ENCODE assay signal across 20 mouse cellular contexts in genomic region chr17:56930026-56930425, GRCm38 (mm10). TPM values are rescaled to one million over a fixed set of nuclear protein-coding genes. Genes with fewer than 3 reads are reported as not detected.
DNase-seq lines count a peak whose midpoint lies in the region; ATAC-seq and TF ChIP-seq lines count a peak whose summit lies in the region.
"Had no signal": no experiment of that assay in that cellular context is flagged by ENCODE, and none has a peak within 500 bp of the region (broad histone marks: within the 10 kb centered on the region; RNA-seq: fewer than 3 reads in every experiment).

No protein-coding gene starts in this region.

- peaks cover 24% of the 10 kb centered on the region for H3K4me1 ChIP-seq in liver, embryonic 16.5 days (ENCODE audit: control insufficient read depth, low read depth, low read length)
- peaks cover 19% of the 10 kb centered on the region for H3K4me1 ChIP-seq in midbrain, embryonic 11.5 days (ENCODE audit: control insufficient read depth, insufficient read depth, low read length)

- H3K27me3 ChIP-seq in liver, embryonic 16.5 days (ENCODE audit: control insufficient read depth, insufficient read depth, low read depth, low read length) = no peaks in the 10 kb centered on the region
- no peaks in the 10 kb centered on the region for H3K27me3 ChIP-seq in midbrain, embryonic 11.5 days (ENCODE audit: control insufficient read depth, insufficient read depth, low read length)
- H3K27me3 ChIP-seq: embryonic facial prominence, embryonic 13.5 days; forebrain, embryonic 12.5 days had no signal

- 39% methylated on average over 8 of the region's 8 CpGs for WGBS in liver, embryonic 16.5 days (ENCODE audit: insufficient replicate concordance)
- 93% methylated on average over 8 of the region's 8 CpGs for WGBS in midbrain, embryonic 11.5 days

- intact Hi-C loops in gastrocnemius, adult 2 months (cut with DNase I) = no loop called here

- H3K36me3 ChIP-seq in liver, embryonic 16.5 days (ENCODE audit: control insufficient read depth, insufficient read depth) = no peaks in the 10 kb centered on the region
- H3K36me3 ChIP-seq in midbrain, embryonic 11.5 days (ENCODE audit: control insufficient read depth, insufficient read depth, low read length) = 0 out of 2 replicates have a peak, but pooled peaks cover 10% of the 10 kb centered on the region

- no peak overlapping the region for H3K4me2 ChIP-seq in liver, embryonic 16.5 days (ENCODE audit: low read depth, low read length)
- no peak overlapping the region for H3K4me2 ChIP-seq in midbrain, embryonic 11.5 days
- H3K4me2 ChIP-seq: embryonic facial prominence, embryonic 13.5 days; forebrain, embryonic 12.5 days had no signal

- H3K9me3 ChIP-seq in liver, embryonic 16.5 days (replicated peaks; ENCODE audit: control insufficient read depth, low read length) = no peaks in the 10 kb centered on the region
- H3K9me3 ChIP-seq in midbrain, embryonic 11.5 days (ENCODE audit: control insufficient read depth, low read length) = no peaks in the 10 kb centered on the region
- H3K9me3 ChIP-seq: embryonic facial prominence, embryonic 13.5 days; forebrain, embryonic 12.5 days; hindbrain, embryonic 10.5 days; limb, embryonic 10.5 days had no signal

- no peak for DNase-seq in gastrocnemius, adult 2 months
- no peak for DNase-seq in gastrocnemius, postnatal 4 days (ENCODE audit: low spot score in 2 of 2)
- DNase-seq in 3134 (ENCODE audit: extremely low read depth, insufficient read length, low spot score) = peak; percentile 48
- peak; percentile 54 for DNase-seq in adrenal gland, postnatal 10 days
- no peak for DNase-seq in midbrain, embryonic 11.5 days (ENCODE audit: low spot score, missing footprints)
- no peak for DNase-seq in left cerebral cortex, adult 18-20 months (ENCODE audit: low spot score in 2 of 2)
- DNase-seq in B cell, adult 2 months = no peak
- DNase-seq: cerebellum, adult 11 months had no signal

- peak overlapping the region; percentile 16; the same call in 1 of the 2 replicates for H3K27ac ChIP-seq in gastrocnemius, adult 2 months
- H3K27ac ChIP-seq in liver, embryonic 16.5 days (ENCODE audit: low read length) = no peak overlapping the region
- no peak overlapping the region for H3K27ac ChIP-seq in midbrain, embryonic 11.5 days (ENCODE audit: low read depth, low read length)
- H3K27ac ChIP-seq: embryonic facial prominence, embryonic 13.5 days; forebrain, embryonic 12.5 days; hindbrain, embryonic 10.5 days; kidney, postnatal 0 days; limb, embryonic 10.5 days; macrophage had no signal

- H3K4me3 ChIP-seq in gastrocnemius, adult 2 months = no peak overlapping the region
- H3K4me3 ChIP-seq in liver, embryonic 16.5 days (ENCODE audit: low read depth, low read length) = no peak overlapping the region
- H3K4me3 ChIP-seq in midbrain, embryonic 11.5 days (ENCODE audit: low read depth, low read length) = no peak overlapping the region
- H3K4me3 ChIP-seq: embryonic facial prominence, embryonic 13.5 days; forebrain, embryonic 12.5 days; hindbrain, embryonic 10.5 days; limb, embryonic 10.5 days had no signal

- ATAC-seq in liver, embryonic 16.5 days (ENCODE audit: low read depth) = peak; percentile 82
- no peak for ATAC-seq in midbrain, embryonic 11.5 days (ENCODE audit: low FRiP score)
- ATAC-seq: CD4-positive, CD25-positive, alpha-beta regulatory T cell, adult 4 months had no signal

- TF ChIP-seq CTCF in gastrocnemius, adult 2 months (IDR thresholded peaks at IDR 0.05) = no peak

- no peak overlapping the region for H3K9ac ChIP-seq in liver, embryonic 16.5 days (ENCODE audit: low read depth, low read length)
- no peak overlapping the region for H3K9ac ChIP-seq in midbrain, embryonic 11.5 days (ENCODE audit: low read length)
- H3K9ac ChIP-seq: forebrain, embryonic 12.5 days had no signal

RNA-seq across cellular contexts. Expression of gene Mllt1, which starts 5.2 kb away (rescaled TPM):
- total RNA-seq in gastrocnemius, adult 2 months (2021) = 10 to 100 TPM; 20.3 to 21.2 TPM
- 10 to 100 TPM; 23.9 to 27.2 TPM for total RNA-seq in gastrocnemius, postnatal 4 days (2021)
- 10 to 100 TPM; 27.9 to 33.6 TPM for total RNA-seq in adrenal gland, postnatal 10 days (2021)
- 6.2 and 7.6 TPM in 2 replicates for polyA plus RNA-seq in liver, embryonic 16.5 days (2015; fragmentation: Nextera tagmentation; extraction: Ambion mirVana)
- 26.3 and 29.0 TPM in 2 replicates for polyA plus RNA-seq in midbrain, embryonic 11.5 days (2014; fragmentation: Nextera tagmentation; extraction: Ambion mirVana)
- total RNA-seq in left cerebral cortex, adult 18-20 months (2021) = 10 to 100 TPM; 86.7 to 95.8 TPM

RNA-seq across cellular contexts. Expression of gene Acer1, which starts 51.9 kb away (rescaled TPM):
- total RNA-seq in gastrocnemius, adult 2 months (2021) = not detected
- total RNA-seq in gastrocnemius, postnatal 4 days (2021) = not detected
- not detected for total RNA-seq in adrenal gland, postnatal 10 days (2021)
- polyA plus RNA-seq in liver, embryonic 16.5 days (2015; fragmentation: Nextera tagmentation; extraction: Ambion mirVana) = not detected in 2 replicates
- polyA plus RNA-seq in midbrain, embryonic 11.5 days (2014; fragmentation: Nextera tagmentation; extraction: Ambion mirVana) = not detected in 2 replicates
- total RNA-seq in left cerebral cortex, adult 18-20 months (2021) = not detected
- total RNA-seq: common myeloid progenitor, adult 5-6 weeks; layer of hippocampus, postnatal 10 days had no signal
- polyA plus RNA-seq: forebrain, embryonic 12.5 days; hindbrain, embryonic 10.5 days; kidney, postnatal 0 days; limb, embryonic 10.5 days; macrophage; testis, adult 2 months had no signal

RNA-seq across cellular contexts. Expression of gene 1700061G19Rik, which starts 54.7 kb away (rescaled TPM):
- total RNA-seq in gastrocnemius, adult 2 months (2021) = not detected
- total RNA-seq in gastrocnemius, postnatal 4 days (2021) = not detected
- 1 to 10 TPM; 1.2 to 2.6 TPM for total RNA-seq in adrenal gland, postnatal 10 days (2021)
- 0.02 and 0.05 TPM in 2 replicates for polyA plus RNA-seq in liver, embryonic 16.5 days (2015; fragmentation: Nextera tagmentation; extraction: Ambion mirVana)
- polyA plus RNA-seq in midbrain, embryonic 11.5 days (2014; fragmentation: Nextera tagmentation; extraction: Ambion mirVana) = 0.11 and 0.25 TPM in 2 replicates
- total RNA-seq in left cerebral cortex, adult 18-20 months (2021) = under 1 TPM; 0.14 to 0.40 TPM
- polyA plus RNA-seq: macrophage had no signal

RNA-seq across cellular contexts. Expression of gene Acsbg2, which starts 55.8 kb away (rescaled TPM):
- total RNA-seq in gastrocnemius, adult 2 months (2021) = not detected
- not detected for total RNA-seq in gastrocnemius, postnatal 4 days (2021)
- under 1 TPM in 1 of 2 experiments, not detected in 1; 0.12 TPM for total RNA-seq in adrenal gland, postnatal 10 days (2021)
- polyA plus RNA-seq in liver, embryonic 16.5 days (2015; fragmentation: Nextera tagmentation; extraction: Ambion mirVana) = not detected in 2 replicates
- not detected in 2 replicates for polyA plus RNA-seq in midbrain, embryonic 11.5 days (2014; fragmentation: Nextera tagmentation; extraction: Ambion mirVana)
- total RNA-seq in left cerebral cortex, adult 18-20 months (2021) = not detected
- total RNA-seq: common myeloid progenitor, adult 5-6 weeks; layer of hippocampus, postnatal 10 days had no signal
- polyA plus RNA-seq: embryonic facial prominence, embryonic 13.5 days; forebrain, embryonic 12.5 days; hindbrain, embryonic 10.5 days; intestine, embryonic 14.5 days; kidney, postnatal 0 days; limb, embryonic 10.5 days; macrophage had no signal

Comparison
In these comparisons a context has a peak if more than half of its experiments do, and no peak if none do; other contexts are left out.
1. DNase-seq: peak in 3134 (single experiment) and adrenal gland, postnatal 10 days (single experiment); none in gastrocnemius, adult 2 months (single experiment), gastrocnemius, postnatal 4 days (0 of 2), midbrain, embryonic 11.5 days (single experiment), left cerebral cortex, adult 18-20 months (0 of 2) and B cell, adult 2 months (0 of 2).